Mouse (Mus musculus): Measurements from ENCODE around the gene Apoa2.
"Not testable (repeated sequence)": the region's sequence is repeated elsewhere in the genome, so short reads cannot be mapped to it uniquely, and the experiment has no call there.

Gene Apoa2

GRCm38 (mm10) chr1:171235791-171236190 is 10.9 kb downstream of the Apoa2 start:
- no peak for DNase-seq (ENCODE audit: low spot score)

- no peak for DNase-seq (ENCODE audit: low spot score)
Observed at GRCm38 (mm10) chr1:171237438-171237837, 12.6 kb downstream of the Apoa2 start.

- DNase-seq (ENCODE audit: low spot score) = peak; percentile 43
Observed at GRCm38 (mm10) chr1:171238463-171238862, 13.6 kb downstream of the Apoa2 start.

- DNase-seq (ENCODE audit: low spot score) = no peak
Observed at GRCm38 (mm10) chr1:171239992-171240744, 15.3 kb downstream of the Apoa2 start.

GRCm38 (mm10) chr1:171240911-171241310 is 16.1 kb downstream of the Apoa2 start:
- no peak for DNase-seq (ENCODE audit: low spot score)

GRCm38 (mm10) chr1:171241952-171242351 is 17.1 kb downstream of the Apoa2 start:
- not testable (repeated sequence) for DNase-seq (ENCODE audit: low spot score)

- DNase-seq (ENCODE audit: low spot score) = no peak
Observed at GRCm38 (mm10) chr1:171245353-171245752, 20.5 kb downstream of the Apoa2 start.

- peak; percentile 97 for DNase-seq (ENCODE audit: low spot score)
Observed at GRCm38 (mm10) chr1:171246709-171247452, 22.0 kb downstream of the Apoa2 start.

GRCm38 (mm10) chr1:171247453-171247841 is 22.6 kb downstream of the Apoa2 start:
- DNase-seq (ENCODE audit: low spot score) = no peak

GRCm38 (mm10) chr1:171247916-171248315 is 23.1 kb downstream of the Apoa2 start:
- no peak for DNase-seq (ENCODE audit: low spot score)

- peak; percentile 58 for DNase-seq (ENCODE audit: low spot score)
Observed at GRCm38 (mm10) chr1:171248386-171249226, 23.8 kb downstream of the Apoa2 start.

- peak; percentile 60 for DNase-seq (ENCODE audit: low spot score)
Observed at GRCm38 (mm10) chr1:171249913-171250600, 25.2 kb downstream of the Apoa2 start, which contains the start of gene Adamts4. Gene Adamts4, plus strand, starts transcription at chr1:171250421.

- no peak for DNase-seq (ENCODE audit: low spot score)
Observed at GRCm38 (mm10) chr1:171250680-171251593, 26.1 kb downstream of the Apoa2 start, which contains the start of gene Ndufs2. Gene Ndufs2, minus strand, starts transcription at chr1:171251388.

GRCm38 (mm10) chr1:171251594-171252324 is 26.9 kb downstream of the Apoa2 start:
- no peak for DNase-seq (ENCODE audit: low spot score)

- no peak for DNase-seq (ENCODE audit: low spot score)
Observed at GRCm38 (mm10) chr1:171252415-171252814, 27.6 kb downstream of the Apoa2 start.

GRCm38 (mm10) chr1:171256095-171256818 is 31.4 kb downstream of the Apoa2 start:
- no peak for DNase-seq (ENCODE audit: low spot score)

GRCm38 (mm10) chr1:171256937-171257548 is 32.2 kb downstream of the Apoa2 start:
- DNase-seq (ENCODE audit: low spot score) = peak; percentile 77

GRCm38 (mm10) chr1:171257781-171258180 is 32.9 kb downstream of the Apoa2 start:
- no peak for DNase-seq (ENCODE audit: low spot score)

GRCm38 (mm10) chr1:171258921-171259320 is 34.1 kb downstream of the Apoa2 start:
- no peak for DNase-seq (ENCODE audit: low spot score)
